Mouse (Mus musculus): ENCODE data around the gene Rbm20. TPM values are rescaled to one million over a fixed set of nuclear protein-coding genes. Genes with fewer than 3 reads are reported as not detected.

The Rbm20 gene
- total and polyA plus RNA-seq, 2 experiments from 2014 or later = 0.86 to 1.9 TPM

GRCm38 (mm10) chr19:53712297-53713025 is 35.4 kb downstream of the Rbm20 start:
- Histone ChIP-seq H3K9ac (replicated peaks; ENCODE audit: low read length) (no peak overlapping the region), H3K4me2 (ENCODE audit: low read depth, low read length) (no peak overlapping the region), H3K4me3 (ENCODE audit: low read length) (no peak overlapping the region), H3K27me3 (ENCODE audit: insufficient read depth, low read length) (no peaks in the 10 kb centered on the region), H3K27ac (no peak overlapping the region), H3K4me1 (ENCODE audit: insufficient read depth, low read length) (no peaks in the 10 kb centered on the region), H3K36me3 (ENCODE audit: insufficient read depth, low read length) (no peaks in the 10 kb centered on the region), H3K9me3 (ENCODE audit: low read length) (no peaks in the 10 kb centered on the region; the same call in 1 of the 2 replicates)
- TF ChIP-seq CTCF (IDR thresholded peaks at IDR 0.05; ENCODE audit: low read depth) = peak; percentile 34
- no peak for DNase-seq (ENCODE audit: low spot score)
- ATAC-seq = no peak
- WGBS = 63% methylated on average over 7 of the region's 7 CpGs

GRCm38 (mm10) chr19:53713364-53713763 is 36.3 kb downstream of the Rbm20 start:
- DNase-seq (ENCODE audit: low spot score) = no peak
- H3K4me2 ChIP-seq (ENCODE audit: low read depth, low read length) = no peak overlapping the region
- H3K4me1 ChIP-seq (ENCODE audit: insufficient read depth, low read length) = no peaks in the 10 kb centered on the region
- H3K9me3 ChIP-seq (ENCODE audit: low read length) = no peaks in the 10 kb centered on the region; the same call in 1 of the 2 replicates
- WGBS = 88% methylated on average over 6 of the region's 6 CpGs
- H3K9ac ChIP-seq (replicated peaks; ENCODE audit: low read length) = no peak overlapping the region
- no peaks in the 10 kb centered on the region for H3K36me3 ChIP-seq (ENCODE audit: insufficient read depth, low read length)
- no peaks in the 10 kb centered on the region for H3K27me3 ChIP-seq (ENCODE audit: insufficient read depth, low read length)
- no peak overlapping the region for H3K4me3 ChIP-seq (ENCODE audit: low read length)
- no peak for ATAC-seq
- no peak overlapping the region for H3K27ac ChIP-seq
- TF ChIP-seq CTCF (IDR thresholded peaks at IDR 0.05; ENCODE audit: low read depth) = no peak

- 89% methylated on average over 7 of the region's 7 CpGs for WGBS
- DNase-seq (ENCODE audit: low spot score) (no peak), ATAC-seq (no peak)
- Histone ChIP-seq H3K27me3 (ENCODE audit: insufficient read depth, low read length) (no peaks in the 10 kb centered on the region), H3K4me2 (ENCODE audit: low read depth, low read length) (no peak overlapping the region), H3K27ac (no peak overlapping the region), H3K9ac (replicated peaks; ENCODE audit: low read length) (no peak overlapping the region), H3K9me3 (ENCODE audit: low read length) (no peaks in the 10 kb centered on the region; the same call in 1 of the 2 replicates), H3K4me3 (ENCODE audit: low read length) (no peak overlapping the region), H3K36me3 (ENCODE audit: insufficient read depth, low read length) (no peaks in the 10 kb centered on the region), H3K4me1 (ENCODE audit: insufficient read depth, low read length) (no peaks in the 10 kb centered on the region)
- no peak for TF ChIP-seq CTCF (IDR thresholded peaks at IDR 0.05; ENCODE audit: low read depth)
Observed at GRCm38 (mm10) chr19:53716469-53716868, 39.4 kb downstream of the Rbm20 start.

- no peak for ATAC-seq
- Histone ChIP-seq H3K27me3 (ENCODE audit: insufficient read depth, low read length) (no peaks in the 10 kb centered on the region), H3K4me2 (ENCODE audit: low read depth, low read length) (no peak overlapping the region), H3K36me3 (ENCODE audit: insufficient read depth, low read length) (no peaks in the 10 kb centered on the region), H3K4me3 (ENCODE audit: low read length) (no peak overlapping the region), H3K27ac (no peak overlapping the region), H3K9ac (replicated peaks; ENCODE audit: low read length) (no peak overlapping the region), H3K4me1 (ENCODE audit: insufficient read depth, low read length) (no peaks in the 10 kb centered on the region), H3K9me3 (ENCODE audit: low read length) (no peaks in the 10 kb centered on the region; the same call in 1 of the 2 replicates)
- whole genome bisulfite sequencing = 87% methylated on average over 9 of the region's 9 CpGs
- TF ChIP-seq CTCF (IDR thresholded peaks at IDR 0.05; ENCODE audit: low read depth) = no peak
- DNase-seq (ENCODE audit: low spot score) = no peak
Observed at GRCm38 (mm10) chr19:53717364-53717763, 40.3 kb downstream of the Rbm20 start.

GRCm38 (mm10) chr19:53722186-53722585 is 45.1 kb downstream of the Rbm20 start:
- Histone ChIP-seq H3K27ac (no peak overlapping the region), H3K4me3 (ENCODE audit: low read length) (no peak overlapping the region), H3K9me3 (ENCODE audit: low read length) (no peaks in the 10 kb centered on the region), H3K4me2 (ENCODE audit: low read depth, low read length) (no peak overlapping the region), H3K36me3 (ENCODE audit: insufficient read depth, low read length) (no peaks in the 10 kb centered on the region), H3K27me3 (ENCODE audit: insufficient read depth, low read length) (no peaks in the 10 kb centered on the region), H3K9ac (replicated peaks; ENCODE audit: low read length) (no peak overlapping the region), H3K4me1 (ENCODE audit: insufficient read depth, low read length) (no peaks in the 10 kb centered on the region)
- WGBS = 78% methylated on average over 5 of the region's 5 CpGs
- no peak for ATAC-seq
- TF ChIP-seq CTCF (IDR thresholded peaks at IDR 0.05; ENCODE audit: low read depth) = no peak
- DNase-seq (ENCODE audit: low spot score) = no peak

GRCm38 (mm10) chr19:53724053-53724452 is 46.9 kb downstream of the Rbm20 start:
- ATAC-seq = no peak
- no peak overlapping the region for H3K4me2 ChIP-seq (ENCODE audit: low read depth, low read length)
- TF ChIP-seq CTCF (IDR thresholded peaks at IDR 0.05; ENCODE audit: low read depth) = no peak
- no peak for DNase-seq (ENCODE audit: low spot score)
- no peak overlapping the region for H3K27ac ChIP-seq
- 85% methylated on average over 5 of the region's 5 CpGs for WGBS
- H3K9me3 ChIP-seq (ENCODE audit: low read length) = no peaks in the 10 kb centered on the region
- no peaks in the 10 kb centered on the region for H3K36me3 ChIP-seq (ENCODE audit: insufficient read depth, low read length)
- no peak overlapping the region for H3K4me3 ChIP-seq (ENCODE audit: low read length)
- no peak overlapping the region for H3K9ac ChIP-seq (replicated peaks; ENCODE audit: low read length)
- no peaks in the 10 kb centered on the region for H3K27me3 ChIP-seq (ENCODE audit: insufficient read depth, low read length)
- no peaks in the 10 kb centered on the region for H3K4me1 ChIP-seq (ENCODE audit: insufficient read depth, low read length)

- Histone ChIP-seq H3K9ac (replicated peaks; ENCODE audit: low read length) (no peak overlapping the region), H3K36me3 (ENCODE audit: insufficient read depth, low read length) (no peaks in the 10 kb centered on the region), H3K27ac (no peak overlapping the region), H3K4me3 (ENCODE audit: low read length) (no peak overlapping the region), H3K9me3 (ENCODE audit: low read length) (no peaks in the 10 kb centered on the region), H3K27me3 (ENCODE audit: insufficient read depth, low read length) (no peaks in the 10 kb centered on the region), H3K4me2 (ENCODE audit: low read depth, low read length) (peak overlapping the region; percentile 8; the same call in 1 of the 2 replicates), H3K4me1 (ENCODE audit: insufficient read depth, low read length) (no peaks in the 10 kb centered on the region)
- TF ChIP-seq CTCF (IDR thresholded peaks at IDR 0.05; ENCODE audit: low read depth) = peak; percentile 44
- ATAC-seq = no peak
- WGBS = 37% methylated on average over 12 of the region's 12 CpGs
- DNase-seq (ENCODE audit: low spot score) = peak; percentile 11
Observed at GRCm38 (mm10) chr19:53726340-53726739, 49.2 kb downstream of the Rbm20 start.
